Mouse (Mus musculus) cerebellum, adult 11 months (tissue): ENCODE results near the gene Gm9045.
"Not testable (repeated sequence)": the region's sequence is repeated elsewhere in the genome, so short reads cannot be mapped to it uniquely, and the experiment has no call there.

ENCODE experiments used
- DNase-seq: peaks from one replicate; pipeline ENCODE4 v3.0.0; 2022

The Gm9045 gene

DNA sequence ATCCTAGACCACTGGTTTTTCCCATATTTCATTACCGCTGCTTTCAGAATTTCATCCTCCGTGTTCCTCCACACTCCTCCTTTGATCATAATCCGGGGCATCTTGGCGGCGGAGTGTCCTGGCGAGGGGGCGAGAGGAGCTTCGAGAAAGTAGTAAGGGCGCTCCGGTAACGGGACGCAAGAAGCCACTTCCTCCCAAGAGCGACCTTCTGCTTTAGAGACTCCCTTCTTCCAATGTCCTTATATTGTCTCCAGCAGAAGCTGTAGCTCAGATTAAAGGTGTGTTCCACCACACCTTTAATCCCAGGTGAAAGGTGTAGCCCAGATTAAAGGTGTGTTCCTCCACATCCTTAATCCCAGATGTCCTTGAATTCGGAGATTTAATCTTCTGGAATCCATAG lies at the start of gene Gm9045:
Gene Gm9045 (minus strand): TSS at position 101 of the 400 bp plus-strand sequence.
- not testable (repeated sequence) for DNase-seq

DNA sequence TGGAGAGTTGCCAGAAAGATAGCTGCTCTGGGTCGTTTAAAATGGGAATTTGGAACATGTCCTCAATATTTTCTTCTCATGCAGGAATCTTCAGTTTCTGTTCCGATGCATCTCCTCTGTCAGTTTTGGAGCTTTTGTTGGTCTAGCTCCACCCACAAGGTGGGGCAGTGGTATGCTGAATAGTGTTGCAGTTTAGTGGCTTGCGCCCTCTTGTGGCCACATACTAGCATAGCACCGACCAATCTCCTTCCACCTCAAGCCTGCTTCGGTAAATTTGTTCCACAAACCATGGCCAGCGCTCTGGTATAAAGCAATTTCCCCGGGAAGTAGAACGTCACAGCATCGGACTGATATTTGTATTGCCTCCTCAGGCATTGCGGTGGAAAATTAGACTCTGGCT lies 32.8 kb upstream of the Gm9045 start:
- DNase-seq = peak; percentile 41

DNA sequence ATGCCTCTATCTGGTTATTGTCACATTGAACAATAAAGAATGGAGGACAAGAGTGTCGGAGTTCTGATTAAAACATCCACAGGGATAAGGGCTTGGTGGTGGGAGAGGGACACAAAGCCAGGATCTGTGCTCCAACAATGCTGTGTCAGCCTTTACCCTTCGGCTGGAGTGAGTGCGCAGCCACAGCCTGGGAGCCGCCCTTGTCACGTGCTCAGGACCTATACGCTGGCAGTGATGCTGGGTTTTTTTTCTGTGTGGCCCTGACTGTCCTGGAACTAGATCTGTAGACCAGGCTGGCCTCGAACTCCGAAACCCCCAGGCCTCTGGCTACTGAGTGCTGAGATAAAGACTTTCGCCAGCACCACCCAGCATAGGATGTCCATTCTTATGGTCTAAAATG lies 31.9 kb upstream of the Gm9045 start:
- DNase-seq = no peak

DNA sequence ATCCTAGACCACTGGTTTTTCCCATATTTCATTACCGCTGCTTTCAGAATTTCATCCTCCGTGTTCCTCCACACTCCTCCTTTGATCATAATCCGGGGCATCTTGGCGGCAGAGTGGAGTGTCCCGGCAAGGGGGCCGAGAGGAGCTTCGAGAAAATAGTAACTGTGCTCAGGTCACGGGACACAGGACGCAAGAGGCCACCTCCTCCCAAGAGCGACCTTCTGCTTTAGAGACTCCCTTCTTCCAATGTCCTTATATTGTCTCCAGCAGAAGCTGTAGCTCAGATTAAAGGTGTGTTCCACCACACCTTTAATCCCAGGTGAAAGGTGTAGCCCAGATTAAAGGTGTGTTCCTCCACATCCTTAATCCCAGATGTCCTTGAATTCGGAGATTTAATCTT lies 16.4 kb upstream of the Gm9045 start, which contains the start of gene Gm9049:
Gene Gm9049 (minus strand): TSS at position 101 of the 400 bp plus-strand sequence.
- not testable (repeated sequence) for DNase-seq

DNA sequence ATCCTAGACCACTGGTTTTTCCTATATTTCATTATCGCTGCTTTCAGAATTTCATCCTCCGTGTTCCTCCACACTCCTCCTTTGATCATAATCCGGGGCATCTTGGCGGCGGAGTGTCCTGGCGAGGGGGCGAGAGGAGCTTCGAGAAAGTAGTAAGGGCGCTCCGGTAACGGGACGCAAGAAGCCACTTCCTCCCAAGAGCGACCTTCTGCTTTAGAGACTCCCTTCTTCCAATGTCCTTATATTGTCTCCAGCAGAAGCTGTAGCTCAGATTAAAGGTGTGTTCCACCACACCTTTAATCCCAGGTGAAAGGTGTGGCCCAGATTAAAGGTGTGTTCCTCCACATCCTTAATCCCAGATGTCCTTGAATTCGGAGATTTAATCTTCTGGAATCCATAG lies 10.9 kb upstream of the Gm9045 start, which contains the start of gene Gm9048:
Gene Gm9048 (minus strand): TSS at position 101 of the 400 bp plus-strand sequence.
- DNase-seq = not testable (repeated sequence)

DNA sequence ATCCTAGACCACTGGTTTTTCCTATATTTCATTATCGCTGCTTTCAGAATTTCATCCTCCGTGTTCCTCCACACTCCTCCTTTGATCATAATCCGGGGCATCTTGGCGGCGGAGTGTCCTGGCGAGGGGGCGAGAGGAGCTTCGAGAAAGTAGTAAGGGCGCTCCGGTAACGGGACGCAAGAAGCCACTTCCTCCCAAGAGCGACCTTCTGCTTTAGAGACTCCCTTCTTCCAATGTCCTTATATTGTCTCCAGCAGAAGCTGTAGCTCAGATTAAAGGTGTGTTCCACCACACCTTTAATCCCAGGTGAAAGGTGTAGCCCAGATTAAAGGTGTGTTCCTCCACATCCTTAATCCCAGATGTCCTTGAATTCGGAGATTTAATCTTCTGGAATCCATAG lies 5.5 kb upstream of the Gm9045 start, which contains the start of gene Gm9046:
Gene Gm9046 (minus strand): TSS at position 101 of the 400 bp plus-strand sequence.
- not testable (repeated sequence) for DNase-seq

DNA sequence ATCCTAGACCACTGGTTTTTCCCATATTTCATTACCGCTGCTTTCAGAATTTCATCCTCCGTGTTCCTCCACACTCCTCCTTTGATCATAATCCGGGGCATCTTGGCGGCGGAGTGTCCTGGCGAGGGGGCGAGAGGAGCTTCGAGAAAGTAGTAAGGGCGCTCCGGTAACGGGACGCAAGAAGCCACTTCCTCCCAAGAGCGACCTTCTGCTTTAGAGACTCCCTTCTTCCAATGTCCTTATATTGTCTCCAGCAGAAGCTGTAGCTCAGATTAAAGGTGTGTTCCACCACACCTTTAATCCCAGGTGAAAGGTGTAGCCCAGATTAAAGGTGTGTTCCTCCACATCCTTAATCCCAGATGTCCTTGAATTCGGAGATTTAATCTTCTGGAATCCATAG lies 5.3 kb downstream of the Gm9045 start, which contains the start of gene Gm9044:
Gene Gm9044 (minus strand): TSS at position 101 of the 400 bp plus-strand sequence.
- not testable (repeated sequence) for DNase-seq

DNA sequence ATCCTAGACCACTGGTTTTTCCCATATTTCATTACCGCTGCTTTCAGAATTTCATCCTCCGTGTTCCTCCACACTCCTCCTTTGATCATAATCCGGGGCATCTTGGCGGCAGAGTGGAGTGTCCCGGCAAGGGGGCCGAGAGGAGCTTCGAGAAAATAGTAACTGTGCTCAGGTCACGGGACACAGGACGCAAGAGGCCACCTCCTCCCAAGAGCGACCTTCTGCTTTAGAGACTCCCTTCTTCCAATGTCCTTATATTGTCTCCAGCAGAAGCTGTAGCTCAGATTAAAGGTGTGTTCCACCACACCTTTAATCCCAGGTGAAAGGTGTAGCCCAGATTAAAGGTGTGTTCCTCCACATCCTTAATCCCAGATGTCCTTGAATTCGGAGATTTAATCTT lies 10.8 kb downstream of the Gm9045 start, which contains the start of gene Gm9040:
Gene Gm9040 (minus strand): TSS at position 101 of the 400 bp plus-strand sequence.
- DNase-seq = not testable (repeated sequence)

DNA sequence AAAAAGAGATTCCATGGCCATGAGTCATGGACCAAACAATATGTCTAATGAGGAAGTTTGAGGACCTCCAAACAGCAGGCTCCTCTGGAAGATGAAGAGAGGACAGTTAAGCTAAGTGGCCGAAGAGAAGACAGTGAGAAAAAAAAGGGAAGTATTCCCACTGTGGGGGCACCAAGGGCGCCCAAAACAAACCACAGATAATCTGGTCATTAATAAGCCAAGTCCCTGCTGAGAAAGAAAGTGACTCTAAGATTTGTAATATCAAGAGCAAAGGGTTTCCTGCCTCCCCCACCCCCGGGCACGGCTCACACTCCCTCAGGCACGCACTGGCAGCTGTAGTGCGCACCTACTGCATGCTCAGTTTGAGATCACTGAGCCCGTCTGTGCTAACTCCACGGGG lies 18.6 kb downstream of the Gm9045 start:
- DNase-seq = no peak

DNA sequence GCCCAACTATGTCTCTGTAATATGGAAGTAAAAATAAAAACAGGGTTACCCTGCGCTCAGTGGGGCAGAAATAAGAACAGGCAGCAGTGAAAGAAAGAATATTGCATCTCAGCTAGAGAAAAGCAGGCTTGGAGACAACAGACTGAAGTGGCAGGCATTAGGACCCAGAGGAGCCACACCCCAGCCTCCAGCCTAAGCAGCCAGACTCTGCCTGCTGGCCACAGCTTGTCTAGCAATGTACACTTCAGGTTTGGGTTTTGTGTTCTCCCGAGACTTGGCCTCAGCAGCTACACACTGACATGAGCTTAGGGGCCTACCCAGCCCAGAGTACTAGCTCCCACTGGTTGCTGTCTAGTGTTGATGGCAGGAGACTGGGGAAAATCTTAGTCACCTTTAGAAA lies 35.5 kb downstream of the Gm9045 start:
- not testable (repeated sequence) for DNase-seq

DNA sequence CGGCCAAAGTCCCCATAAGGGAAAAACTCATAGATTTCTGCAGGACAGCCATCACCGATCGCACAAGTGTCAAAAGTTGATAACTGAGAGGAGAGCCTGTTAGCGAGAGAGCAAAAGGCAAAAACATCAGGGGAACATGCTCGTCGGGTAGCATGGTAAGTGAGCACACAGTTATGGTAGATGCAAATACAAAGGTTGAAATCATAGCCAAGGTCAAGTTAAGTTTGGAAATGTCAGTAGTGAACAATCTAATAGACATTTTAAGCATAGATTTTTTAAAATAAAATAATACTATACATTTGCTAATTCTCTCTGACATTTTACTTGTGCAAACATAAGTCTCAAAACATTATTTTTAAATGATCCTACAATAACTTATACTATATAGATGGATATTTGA lies 42.7 kb downstream of the Gm9045 start, which contains the start of gene Iltifb:
Gene Iltifb (minus strand): TSS at position 101 of the 400 bp plus-strand sequence.
- no peak for DNase-seq
